Mouse (Mus musculus): ENCODE data around the gene Kank2.
"Not testable (repeated sequence)": the region's sequence is repeated elsewhere in the genome, so short reads cannot be mapped to it uniquely, and the experiment has no call there.

The Kank2 gene

DNA sequence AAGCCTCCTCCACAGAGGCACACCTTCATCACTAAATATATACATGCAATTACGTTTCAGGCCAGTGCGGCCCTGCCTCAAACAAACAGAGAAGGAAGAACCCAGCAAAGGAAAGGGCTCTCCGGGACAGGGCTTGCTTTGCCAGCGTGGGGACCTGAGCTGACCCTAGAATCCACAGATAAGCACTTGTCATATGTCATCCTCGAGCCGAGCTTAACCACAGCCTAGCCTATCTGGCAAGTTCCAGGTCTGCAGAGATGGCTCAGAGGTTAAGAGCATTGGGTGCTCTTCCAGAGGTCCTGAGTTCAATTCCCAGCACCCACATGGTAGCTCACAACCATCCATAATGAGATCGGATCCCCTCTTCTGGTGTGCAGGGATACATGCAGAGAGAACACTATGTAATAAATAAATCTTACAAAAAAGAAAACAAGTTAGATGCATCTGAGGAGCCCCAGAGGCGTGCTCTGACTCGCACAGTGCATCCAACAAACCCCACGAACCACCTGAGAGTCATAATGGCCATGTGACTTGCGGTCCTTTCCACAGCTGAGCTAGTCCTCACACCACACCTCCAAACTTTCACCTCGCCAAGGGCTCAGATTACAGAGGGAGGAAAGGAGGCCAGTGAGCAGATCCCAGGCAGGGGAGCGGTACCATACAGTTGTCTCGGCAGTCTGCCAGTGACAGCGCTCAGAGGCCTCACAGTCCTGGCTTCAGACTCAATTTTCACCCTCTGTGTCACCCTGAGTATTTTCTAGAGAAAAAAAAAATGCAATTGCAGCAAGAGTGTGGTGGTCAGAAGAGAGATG, 16.7 kb downstream of the Kank2 start:
- no peak for DNase-seq

DNA sequence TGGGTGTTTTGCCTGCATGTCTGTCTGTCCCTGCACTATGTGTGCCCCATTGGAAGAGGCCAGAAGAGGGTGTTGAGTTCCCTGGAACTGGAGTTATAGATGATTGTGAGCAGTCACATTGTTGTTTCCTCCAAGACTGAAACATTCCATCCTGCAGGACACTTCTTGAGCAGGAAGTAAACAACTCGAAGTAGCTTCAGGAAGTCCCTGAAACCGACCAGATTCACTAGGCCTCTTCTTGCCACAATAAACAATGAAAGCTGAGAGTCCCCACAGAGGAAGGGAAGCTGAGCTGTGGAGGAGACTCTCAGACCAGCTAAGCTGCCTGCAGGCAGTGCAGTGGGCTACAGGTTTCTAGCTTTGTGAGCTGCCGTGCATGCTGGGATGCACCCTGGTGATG, 20.8 kb downstream of the Kank2 start:
- DNase-seq, result no peak

DNA sequence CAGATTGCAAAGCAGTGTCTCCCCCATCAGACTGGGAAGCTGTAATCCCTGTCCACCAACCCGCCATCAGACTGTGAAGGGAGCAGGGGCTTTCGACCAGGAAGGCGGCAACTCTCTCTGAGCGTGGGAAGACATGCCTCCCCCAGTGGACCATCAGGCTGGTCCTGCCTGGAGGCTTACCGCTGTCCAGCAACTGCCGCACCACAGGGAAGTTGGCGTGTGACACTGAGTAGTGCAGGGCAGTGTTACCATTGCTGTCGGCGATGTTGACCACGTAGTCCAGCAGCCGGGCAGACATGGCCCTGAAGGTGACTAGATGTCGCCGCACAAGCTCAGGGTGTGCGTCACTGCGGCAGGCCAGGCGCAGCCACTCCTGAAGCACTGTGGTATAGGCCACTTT, 24.2 kb downstream of the Kank2 start:
- DNase-seq, result no peak

DNA sequence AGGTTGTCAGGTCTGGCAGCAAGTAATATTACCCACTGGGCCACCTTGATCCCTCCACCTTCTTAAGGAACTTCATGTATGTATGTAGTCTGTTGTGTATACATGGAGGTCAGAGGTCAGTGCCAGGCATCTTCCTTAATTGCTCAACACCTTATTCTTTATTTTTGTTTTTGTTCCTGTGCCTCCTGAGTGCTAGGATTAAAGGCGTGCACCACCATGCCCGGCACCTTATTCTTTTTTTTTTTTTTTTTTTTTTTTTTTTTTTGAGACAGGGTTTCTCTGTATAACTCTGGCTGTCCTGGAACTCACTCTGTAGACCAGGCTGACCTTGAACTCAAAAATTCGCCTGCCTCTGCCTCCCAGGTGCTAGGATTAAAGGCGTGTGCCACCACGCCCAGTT, 25.1 kb downstream of the Kank2 start:
- DNase-seq, result not testable (repeated sequence)

DNA sequence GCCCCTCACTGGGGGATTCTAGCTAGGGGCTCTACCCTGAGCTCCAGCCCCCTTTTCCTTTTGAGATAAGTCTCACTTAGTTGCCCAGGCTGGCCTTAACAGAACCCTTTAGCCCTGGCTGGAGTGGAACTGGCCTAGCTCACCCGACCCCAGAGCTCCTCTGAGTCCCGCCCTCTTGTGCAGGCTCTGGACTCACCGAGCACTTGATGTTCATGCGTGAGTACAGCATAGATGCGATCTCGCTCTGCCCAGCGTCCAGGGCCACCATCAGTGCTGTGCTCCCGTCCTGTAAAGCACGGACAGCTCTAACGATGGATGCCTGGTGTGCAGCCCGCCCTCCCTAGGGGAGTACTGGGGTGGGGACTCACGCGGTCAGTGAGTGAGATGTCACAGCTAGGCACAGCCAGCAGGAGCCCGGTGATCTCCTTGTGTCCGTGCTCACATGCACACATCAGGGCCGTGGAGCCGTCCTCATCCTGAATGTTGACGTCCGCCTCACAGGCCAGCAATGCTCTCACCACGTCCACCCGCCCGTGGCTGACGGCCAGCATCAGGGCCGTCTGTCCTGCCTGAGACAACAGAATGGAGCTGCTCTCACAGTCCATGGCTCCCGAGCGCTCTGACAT, 28.9 kb downstream of the Kank2 start:
- DNase-seq, result no peak

DNA sequence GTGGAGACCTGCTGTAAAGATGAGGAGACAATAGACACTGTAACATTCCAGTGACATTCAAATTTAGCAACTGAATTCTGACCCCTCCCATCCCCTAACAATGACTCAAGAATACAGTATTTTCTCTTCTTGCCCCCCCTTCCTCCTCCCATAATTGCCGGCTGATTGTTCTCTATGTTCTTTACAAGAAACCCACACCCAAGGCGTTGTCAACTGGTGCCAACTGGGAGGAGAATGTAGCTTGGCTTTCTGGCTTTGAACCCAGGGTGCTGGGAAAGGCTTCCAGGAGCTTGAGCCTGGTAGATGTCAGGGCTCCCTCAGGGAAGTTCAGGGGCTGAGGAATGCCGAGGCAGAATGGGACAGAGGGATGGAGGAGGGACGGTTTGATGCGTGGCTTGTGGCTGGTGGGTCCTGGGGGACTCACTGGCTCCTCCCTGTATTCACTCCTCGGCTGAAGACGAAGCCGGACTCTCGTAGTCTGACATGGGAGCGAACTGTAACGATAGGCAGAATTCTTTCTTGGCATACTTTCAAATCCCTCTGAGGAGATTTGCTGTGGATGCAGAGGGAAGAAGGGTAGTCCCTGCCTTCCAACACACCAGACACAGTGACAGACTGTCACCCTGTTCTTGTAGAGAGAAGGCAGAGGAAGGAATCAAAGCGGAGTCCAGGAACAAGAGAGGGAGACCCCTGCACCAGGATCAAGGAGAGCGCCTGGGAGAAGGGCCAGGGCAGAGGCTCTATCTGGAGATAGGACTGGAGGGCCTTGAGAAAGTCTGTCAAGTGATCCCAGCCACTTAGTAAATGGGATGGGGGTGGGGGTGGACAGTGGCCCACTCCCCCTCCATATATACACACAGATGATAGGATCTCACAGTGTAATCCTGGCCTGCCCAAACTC, 29.8 kb downstream of the Kank2 start:
- no peak for DNase-seq

DNA sequence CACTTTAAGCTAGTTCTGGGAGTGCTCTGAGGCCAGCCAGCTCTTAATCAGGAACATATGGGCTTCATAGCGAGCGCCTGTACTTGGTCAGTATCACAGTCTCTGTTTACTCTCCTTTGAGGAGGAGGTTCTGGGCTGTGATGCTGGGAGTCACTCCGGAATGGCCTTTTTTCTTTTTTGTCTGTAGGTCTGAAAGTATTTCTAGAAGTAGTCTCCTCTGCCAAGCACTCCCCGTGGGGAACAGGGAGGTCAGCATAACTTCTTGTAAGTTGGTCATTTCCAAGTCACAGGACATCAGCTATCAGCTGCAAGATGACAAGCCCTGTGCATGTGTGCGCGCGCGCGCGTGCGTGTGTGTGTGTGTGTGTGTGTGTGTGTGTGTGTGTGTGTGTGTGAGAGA, 30.6 kb downstream of the Kank2 start:
- no peak for DNase-seq

DNA sequence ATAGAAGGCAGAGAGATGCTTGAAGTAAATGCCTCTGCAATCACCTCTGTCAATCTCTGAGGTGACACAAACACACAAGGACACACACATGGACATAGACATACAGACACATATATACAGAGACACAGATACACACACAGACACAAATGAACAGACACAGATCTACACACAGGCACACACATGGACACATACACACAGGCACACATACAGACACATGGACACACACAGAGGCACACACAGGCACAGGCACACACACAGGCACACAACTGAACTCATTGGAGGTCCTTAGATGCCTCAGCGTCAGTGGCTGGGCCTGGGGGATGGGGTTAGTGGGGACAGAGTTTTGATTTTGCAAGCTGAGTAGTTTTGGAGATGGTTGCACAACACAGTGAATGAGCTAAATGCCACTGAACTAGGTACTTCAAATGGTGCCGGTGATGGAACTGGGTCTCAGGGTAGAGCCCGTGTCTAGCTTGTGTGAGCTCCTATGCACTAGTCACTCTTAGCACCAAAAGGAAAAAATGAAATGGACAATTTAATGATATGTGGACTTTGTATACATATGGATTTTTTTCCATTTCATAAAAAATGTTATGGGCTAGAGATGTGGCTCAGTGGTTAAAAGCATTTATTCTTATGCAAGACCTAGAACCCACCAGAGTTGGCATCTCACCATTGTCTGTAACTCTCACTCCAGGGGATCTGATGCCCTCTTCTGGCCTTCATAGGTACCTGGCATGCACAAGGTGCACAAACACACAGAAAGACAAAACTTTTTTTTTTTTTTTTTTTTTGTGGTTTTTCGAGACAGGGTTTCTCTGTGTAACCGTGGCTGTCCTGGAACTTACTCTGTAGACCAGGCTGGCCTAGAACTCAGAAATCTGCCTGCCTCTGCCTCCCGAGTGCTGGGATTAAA, 34.2 kb downstream of the Kank2 start:
- no peak for DNase-seq

DNA sequence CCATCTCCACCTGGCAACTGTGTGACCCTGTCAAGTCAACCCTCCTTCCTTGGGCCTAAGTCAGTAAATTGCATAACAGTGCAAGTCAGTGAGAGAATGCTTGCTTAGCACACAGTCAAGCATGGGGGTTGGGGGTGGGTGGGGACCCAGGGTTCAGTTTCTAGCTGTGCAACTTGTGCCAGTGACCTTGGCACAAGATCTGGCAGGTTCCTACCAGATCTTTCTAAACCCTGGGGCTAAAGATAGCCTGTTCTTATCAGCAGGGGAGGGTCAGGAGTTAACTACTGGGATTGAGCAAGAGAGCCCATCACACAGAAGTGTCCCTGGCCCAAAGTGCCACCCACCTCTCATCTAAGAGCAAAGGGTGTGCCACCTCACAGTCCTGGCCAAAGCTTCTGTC, 36.4 kb downstream of the Kank2 start:
- no peak for DNase-seq

DNA sequence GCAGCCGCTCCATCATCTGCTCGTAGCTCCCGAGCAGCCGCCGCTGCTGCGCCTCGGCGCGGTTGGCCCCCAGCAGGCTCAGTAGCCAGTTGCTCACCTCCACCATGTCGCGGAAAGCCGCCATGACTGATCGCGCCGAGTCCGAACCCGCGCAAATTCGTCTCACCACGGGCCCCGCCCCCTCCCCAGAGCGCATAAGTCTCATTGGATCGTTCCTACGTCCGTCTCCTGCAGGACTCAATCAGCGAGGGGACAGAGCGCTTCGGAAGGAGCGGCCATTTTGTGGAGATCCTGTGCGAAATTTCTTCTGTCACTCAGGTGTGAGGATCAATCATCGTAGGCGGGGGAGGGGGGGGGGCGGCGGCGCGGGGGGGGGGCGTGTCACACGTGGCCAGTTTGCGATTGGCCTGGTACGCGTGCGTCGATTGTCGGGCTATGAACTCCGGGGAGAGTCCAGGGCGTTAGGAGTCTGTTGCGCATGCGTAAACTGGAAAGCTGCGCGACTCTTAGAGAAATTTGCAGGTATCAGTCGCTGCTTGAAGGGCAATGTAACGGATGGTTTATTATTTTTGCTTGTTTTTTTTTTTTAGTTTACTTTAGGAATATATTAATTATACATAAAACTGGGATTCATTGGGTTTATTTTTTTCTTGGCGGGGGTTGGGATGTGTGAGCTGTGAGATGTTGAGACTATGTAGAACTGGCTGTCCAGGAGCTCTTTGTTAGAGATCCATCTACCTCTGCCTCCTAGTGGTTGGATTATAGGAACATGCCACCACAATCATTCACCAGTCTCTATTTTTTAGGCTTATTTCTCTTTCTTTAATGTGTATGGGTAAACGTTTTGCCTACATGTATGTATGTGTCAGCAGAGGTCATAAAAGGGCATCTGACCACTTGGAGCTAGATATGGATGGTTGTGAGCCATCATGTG, 38.1 kb downstream of the Kank2 start, which contains the start of gene Spc24:
Gene Spc24 (minus strand): TSS at position 149 of the 934 bp plus-strand sequence.
- DNase-seq, result peak; percentile 94

DNA sequence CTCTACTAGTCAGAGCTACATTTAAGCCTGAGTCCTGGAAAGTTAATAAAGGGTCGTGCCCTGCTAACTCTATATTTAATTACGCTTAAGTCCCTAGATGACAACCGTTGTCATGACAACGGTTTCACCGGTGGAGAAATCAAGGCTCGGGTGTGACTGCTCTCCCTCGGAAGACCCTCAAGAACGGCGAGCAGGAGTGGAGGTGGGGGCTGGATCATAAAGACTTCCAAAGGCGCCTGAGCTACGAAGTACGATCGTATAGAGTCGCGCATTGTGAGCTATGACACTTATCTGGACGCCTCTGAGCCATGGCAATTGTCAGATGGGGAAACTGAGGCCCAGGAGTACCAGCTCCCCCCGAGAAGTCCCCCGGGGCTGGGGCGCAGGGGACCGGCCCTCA, 38.8 kb downstream of the Kank2 start:
- DNase-seq, result no peak

DNA sequence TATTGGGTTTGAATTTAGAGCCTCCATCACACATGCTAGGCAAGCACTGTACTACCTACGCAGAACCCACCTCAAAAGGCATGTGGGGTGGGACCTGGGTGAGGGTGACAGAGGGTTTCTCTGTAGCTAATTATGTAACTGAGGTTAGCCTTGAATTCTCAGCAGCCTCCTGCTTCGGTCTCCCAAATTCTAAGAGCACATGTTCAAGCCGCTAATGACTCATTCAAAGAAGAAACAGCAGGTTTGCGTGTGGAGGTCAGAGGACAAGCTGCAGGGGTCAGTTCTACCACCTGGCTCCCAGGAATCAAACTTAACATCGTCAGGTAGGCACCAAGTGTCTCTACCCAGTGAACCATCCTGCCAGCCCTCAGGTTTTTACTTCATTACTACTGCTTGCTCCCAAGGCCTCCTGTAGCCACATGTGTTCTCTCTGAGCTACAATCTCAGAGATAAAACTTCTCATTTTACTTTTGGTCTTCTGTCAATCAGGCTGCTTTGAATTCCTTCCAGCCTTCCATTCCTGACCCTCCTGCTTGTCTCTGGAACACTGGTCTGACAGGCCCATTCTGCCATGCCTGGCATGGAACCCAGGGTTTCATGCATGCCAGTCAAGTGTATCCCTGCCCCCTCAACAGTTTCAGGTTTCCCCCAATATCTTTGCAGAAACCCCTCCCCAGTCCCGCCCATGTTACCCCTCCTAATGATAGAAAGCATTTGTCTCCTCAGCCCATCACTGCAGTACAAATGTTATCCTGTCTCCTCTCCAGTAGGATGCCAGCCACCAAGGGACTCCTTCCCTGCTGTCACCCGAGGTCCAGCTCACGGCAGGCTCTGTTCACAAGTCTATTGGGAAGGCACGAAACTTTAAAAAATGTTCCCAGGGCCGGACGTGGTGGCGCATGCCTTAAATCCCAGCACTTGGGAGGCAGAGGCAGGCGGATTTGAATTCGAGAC, 39.7 kb downstream of the Kank2 start:
- DNase-seq, result no peak

DNA sequence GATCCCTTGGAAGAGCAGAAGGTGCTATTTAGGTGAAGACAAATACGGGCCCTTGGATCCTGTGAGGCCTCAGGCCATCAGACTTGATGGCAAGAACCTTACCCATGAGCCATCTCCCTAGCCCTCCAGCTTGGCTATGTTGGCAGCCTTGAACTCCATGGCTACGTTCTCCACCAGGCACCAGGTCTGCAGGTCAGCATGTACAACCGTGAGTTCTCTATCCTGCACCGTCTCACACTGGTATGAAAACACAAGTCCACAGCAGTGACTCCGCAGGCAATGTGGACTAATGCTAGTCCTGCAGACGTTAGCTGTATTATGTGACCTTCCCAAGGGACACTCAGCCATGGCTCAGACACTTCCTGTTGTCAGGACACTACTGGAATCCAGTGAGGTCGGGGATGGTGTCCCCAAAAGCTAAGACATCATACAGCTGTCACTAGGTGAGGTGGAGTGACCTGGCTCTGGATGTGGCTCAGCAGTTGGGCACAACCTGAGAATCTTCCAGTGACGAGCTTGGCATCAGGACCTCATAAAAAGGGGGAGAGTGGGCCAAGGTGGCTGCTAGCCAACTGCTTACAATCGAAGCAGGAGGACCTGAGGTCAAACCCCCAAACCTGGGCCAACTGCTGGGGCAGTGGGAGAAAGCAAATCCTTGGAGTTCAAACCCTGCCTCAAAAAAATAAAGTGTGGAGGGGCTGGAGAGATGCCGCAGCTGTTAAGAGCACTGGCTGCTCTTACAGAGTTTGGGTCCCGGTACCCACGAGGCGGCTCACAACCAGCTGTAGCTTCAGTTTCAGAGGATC, 43.8 kb downstream of the Kank2 start:
- peak; percentile 37 for DNase-seq

DNA sequence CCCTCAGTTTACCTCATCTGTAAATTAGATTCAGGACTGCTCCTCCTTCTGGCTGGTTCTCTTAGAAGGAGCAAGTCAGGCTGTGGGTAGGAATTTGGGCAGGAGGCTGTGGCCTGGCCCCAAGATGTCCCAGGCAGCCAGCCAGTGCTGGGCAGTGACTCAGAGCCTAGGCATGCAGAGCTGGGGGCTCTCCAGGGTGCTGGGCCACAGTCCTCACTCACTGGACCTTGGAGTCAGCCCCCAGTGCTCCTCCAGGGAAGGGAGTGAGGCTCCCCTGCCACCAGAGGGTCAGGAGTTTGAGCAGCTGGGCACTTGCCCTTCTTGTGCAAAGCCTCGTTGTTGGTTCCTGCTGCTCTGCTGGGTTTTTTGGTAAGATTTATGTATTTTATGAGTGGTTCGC, 44.5 kb downstream of the Kank2 start:
- DNase-seq, result peak; percentile 69

DNA sequence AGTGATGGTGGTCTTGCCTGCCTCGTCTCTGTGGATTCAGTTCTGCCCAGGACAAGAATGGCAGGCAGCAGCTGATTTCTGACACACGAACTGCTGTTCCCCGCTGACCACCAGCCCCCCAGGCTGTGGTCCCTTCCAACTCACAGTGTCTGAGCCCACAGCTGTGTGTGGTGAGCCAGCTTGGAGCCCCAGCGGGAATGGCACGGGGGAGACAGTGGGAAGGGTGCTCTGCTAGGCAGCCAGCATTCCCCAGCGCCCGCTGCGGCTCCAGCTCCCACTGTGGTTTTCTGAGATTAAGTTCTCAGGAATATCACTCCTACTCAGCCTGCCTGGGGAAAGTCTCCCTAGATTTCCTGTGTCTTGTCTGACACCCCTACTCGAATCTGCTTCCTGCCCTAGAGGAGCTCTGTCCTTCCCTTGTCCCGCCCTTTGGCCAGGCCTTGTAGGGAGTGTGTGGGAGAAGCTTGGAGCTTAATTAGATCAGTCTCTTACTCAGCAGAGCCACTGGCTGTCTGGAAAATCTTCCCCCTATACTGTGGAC, 46.2 kb downstream of the Kank2 start:
- peak; percentile 59 for DNase-seq

DNA sequence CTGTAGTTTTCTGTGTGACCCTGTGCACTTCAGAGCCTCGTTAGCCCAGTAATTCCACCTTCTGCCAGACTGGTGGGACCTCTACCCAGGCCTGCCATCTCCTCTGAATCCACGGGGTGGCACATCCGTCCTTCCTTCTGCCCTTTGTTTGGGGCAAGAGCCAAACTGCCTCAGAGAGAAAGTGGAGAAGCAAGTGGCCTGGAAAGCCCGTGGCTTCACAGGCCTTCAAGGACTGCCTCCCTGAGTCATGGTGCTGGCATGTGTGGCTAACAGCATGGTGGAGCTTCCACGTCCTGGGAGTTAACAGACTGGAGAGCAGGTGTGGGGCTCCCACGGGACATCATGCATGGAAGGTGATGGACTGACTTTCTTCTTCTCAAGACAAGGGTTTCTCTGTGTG, 47.2 kb downstream of the Kank2 start:
- DNase-seq, result no peak

DNA sequence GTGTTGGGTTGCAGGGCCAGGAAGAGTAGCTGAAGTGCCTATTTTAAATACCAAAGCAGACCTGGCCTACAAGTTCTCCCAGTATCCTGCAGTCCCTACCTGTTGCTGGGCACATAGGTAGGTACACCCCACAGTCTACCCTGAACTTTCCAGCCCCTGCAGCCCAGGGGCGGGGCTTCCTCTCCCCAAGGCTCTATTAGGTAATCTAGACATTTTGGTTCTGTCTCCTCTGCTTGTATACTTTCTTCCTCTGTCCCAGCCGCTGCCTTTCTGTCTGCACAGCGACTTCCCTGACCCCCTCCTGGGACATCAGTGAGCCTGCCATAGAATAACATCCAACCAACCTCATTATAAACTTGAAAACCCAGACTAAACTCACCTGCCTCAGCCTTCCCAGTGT, 48.2 kb downstream of the Kank2 start:
- DNase-seq, result no peak

DNA sequence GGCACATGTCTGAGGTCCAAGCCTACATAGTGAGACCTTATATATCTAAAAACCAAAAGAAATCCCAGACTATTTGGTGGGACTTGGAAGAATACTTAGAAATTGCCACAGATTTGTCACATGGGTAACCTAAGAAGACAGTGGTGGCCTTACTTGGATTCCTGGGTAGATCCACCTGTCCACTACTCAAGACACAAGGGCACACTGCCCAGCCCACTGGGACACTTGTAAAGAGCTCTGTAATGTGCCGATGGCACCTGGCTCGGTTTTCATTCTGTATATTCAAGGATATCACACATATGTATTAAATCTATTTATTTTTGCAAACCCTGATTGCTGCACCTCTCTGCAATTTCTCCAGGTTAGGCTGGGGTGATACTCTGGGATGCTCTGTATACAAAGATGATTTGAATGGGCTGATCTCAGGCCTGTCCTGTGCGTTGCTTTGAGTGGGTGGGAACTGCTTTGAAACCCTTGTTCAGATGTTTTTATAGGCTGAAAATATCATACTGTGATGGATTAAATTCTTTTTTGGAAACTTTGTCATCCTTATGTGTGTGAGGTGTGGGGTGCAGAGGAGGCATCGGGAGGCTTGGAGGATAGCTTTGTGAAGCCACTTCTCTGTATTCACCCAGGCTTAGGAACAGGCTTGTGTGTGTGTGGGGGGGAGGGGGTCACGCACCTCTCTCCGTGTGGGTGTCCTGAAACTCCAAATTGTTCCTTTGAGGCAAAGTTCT, 49.0 kb downstream of the Kank2 start:
- DNase-seq, result no peak

Measured in kidney, adult 18-20 months (tissue).